Mouse (Mus musculus) thymus, adult 2 months (tissue): ENCODE measurements around the gene Ptpn20.

Experiments
- CTCF ChIP-seq: fragments of 200-500 bp; IDR thresholded peaks from 2 replicates; pipeline ENCODE4 v1.5.1; 2012; ENCODE audit warnings: mild to moderate bottlenecking, control low read depth, low read length, moderate library complexity, borderline replicate concordance; ENCODE audit not compliant: control insufficient read depth, poor library complexity, insufficient read depth; ENCODE audit errors: extremely low read depth
- POLR2A ChIP-seq: fragments of 200-500 bp; IDR thresholded peaks from 2 replicates; pipeline ENCODE4 v1.6.1; 2012; ENCODE audit warnings: mild to moderate bottlenecking, low read length, control low read depth, moderate library complexity; ENCODE audit not compliant: control insufficient read depth, poor library complexity, insufficient read depth; ENCODE audit errors: extremely low read depth

DNA sequence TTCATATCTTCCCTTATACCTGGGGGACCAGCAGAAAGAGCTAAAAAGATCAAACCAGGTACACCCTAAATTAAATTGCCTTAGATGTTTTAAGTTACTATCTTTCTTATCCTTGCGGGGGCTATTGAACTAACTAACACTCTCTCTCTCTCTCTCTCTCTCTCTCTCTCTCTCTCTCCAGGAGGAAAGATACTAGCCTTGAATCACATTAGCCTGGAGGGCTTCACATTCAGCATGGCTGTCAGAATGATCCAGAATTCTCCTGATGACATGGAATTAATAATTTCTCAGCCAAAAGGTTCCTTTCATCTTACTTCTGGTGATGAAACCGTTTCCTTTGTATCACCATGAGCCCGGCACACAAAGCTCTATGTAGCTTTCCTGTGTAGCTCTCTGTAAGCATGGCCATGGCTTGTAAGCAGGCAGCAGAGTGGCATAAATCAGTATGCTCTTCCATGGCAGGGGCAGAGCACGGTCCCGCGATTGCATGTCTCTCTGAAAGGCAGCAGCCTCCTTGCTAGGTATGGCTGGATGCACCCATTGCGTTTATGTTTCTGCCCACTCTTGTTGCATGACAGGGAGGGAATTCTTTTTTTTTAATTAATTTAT lies 49.3 kb upstream of the Ptpn20 start:
- TF ChIP-seq CTCF, result no peak
- no peak for TF ChIP-seq POLR2A
